In genomic region chr4:12538694-12539121, GRCm38 (mm10) we compare ENCODE assay signal across 8 mouse cellular contexts.
A peak's percentile ranks its signal among the peaks of the same experiment; 100 is the strongest.
DNase-seq lines count a peak whose midpoint lies in the region; ATAC-seq and TF ChIP-seq lines count a peak whose summit lies in the region.

No protein-coding gene starts in this region.

- no peaks in the 10 kb centered on the region for H3K27me3 ChIP-seq in heart, adult 2 months (ENCODE audit: control insufficient read depth, insufficient read depth, low read length)
- H3K27me3 ChIP-seq in heart, embryonic 10.5 days (ENCODE audit: insufficient read depth, poor library complexity, severe bottlenecking): no peaks in the 10 kb centered on the region
- no peaks in the 10 kb centered on the region for H3K27me3 ChIP-seq in kidney, embryonic 16.5 days (ENCODE audit: insufficient read depth, low read length)
- H3K27me3 ChIP-seq in limb, embryonic 13.5 days: no peaks in the 10 kb centered on the region
- H3K27me3 ChIP-seq in neural tube, embryonic 14.5 days (ENCODE audit: control insufficient read depth, insufficient read depth, low read length): no peaks in the 10 kb centered on the region

- 11% methylated on average over 4 of the region's 4 CpGs for WGBS in heart, adult 2 months
- 20% methylated on average over 4 of the region's 4 CpGs for WGBS in heart, embryonic 10.5 days
- 6% methylated on average over 4 of the region's 4 CpGs for WGBS in kidney, embryonic 16.5 days
- WGBS in limb, embryonic 13.5 days: 7% methylated on average over 4 of the region's 4 CpGs
- 2% methylated on average over 4 of the region's 4 CpGs for WGBS in neural tube, embryonic 14.5 days

- no peaks in the 10 kb centered on the region for H3K4me1 ChIP-seq in heart, adult 2 months (ENCODE audit: control insufficient read depth, insufficient read depth, low read length)
- H3K4me1 ChIP-seq in heart, embryonic 10.5 days: 0 out of 2 replicates have a peak, but pooled peaks cover 5% of the 10 kb centered on the region
- H3K4me1 ChIP-seq in kidney, embryonic 16.5 days (ENCODE audit: insufficient read depth, low read length): 0 out of 2 replicates have a peak, but pooled peaks cover 4% of the 10 kb centered on the region
- H3K4me1 ChIP-seq in limb, embryonic 13.5 days: peaks cover 19% of the 10 kb centered on the region
- H3K4me1 ChIP-seq in neural tube, embryonic 14.5 days (ENCODE audit: control insufficient read depth, insufficient read depth, low read length): peaks cover 17% of the 10 kb centered on the region; the same call in 1 of the 2 replicates

- no peak for TF ChIP-seq EP300 in heart, adult 2 months (IDR thresholded peaks at IDR 0.05; ENCODE audit: insufficient read depth, low read depth, low read length)

- intact Hi-C loops in heart, adult 2 months (cut with DNase I): loop anchor here (1.0 to 10.0 kb wide), 3 partner anchors 294 to 1896 kb away; no protein-coding TSS in a partner anchor
- intact Hi-C loops in heart, postnatal 25 days (cut with DNase I): loop anchor here (2.0 kb wide), 1 partner anchor 1238 kb away; no protein-coding TSS in a partner anchor

- no peak overlapping the region for H3K27ac ChIP-seq in heart, adult 2 months
- H3K27ac ChIP-seq in heart, embryonic 10.5 days: no peak overlapping the region
- H3K27ac ChIP-seq in kidney, embryonic 16.5 days (ENCODE audit: low read length): no peak overlapping the region
- H3K27ac ChIP-seq in limb, embryonic 13.5 days: peak overlapping the region; percentile 10; the same call in 1 of the 2 replicates
- H3K27ac ChIP-seq in neural tube, embryonic 14.5 days (ENCODE audit: low read depth, low read length): peak overlapping the region; percentile 79

- no peaks in the 10 kb centered on the region for H3K79me2 ChIP-seq in heart, adult 2 months (replicated peaks; ENCODE audit: control insufficient read depth, insufficient read depth, low read length)

- no peak overlapping the region for H3K4me3 ChIP-seq in heart, adult 2 months
- peak overlapping the region; percentile 24; the same call in 1 of the 2 replicates for H3K4me3 ChIP-seq in heart, embryonic 10.5 days
- H3K4me3 ChIP-seq in kidney, embryonic 16.5 days (ENCODE audit: low read length): no peak overlapping the region; the same call in 1 of the 2 replicates
- H3K4me3 ChIP-seq in limb, embryonic 13.5 days: peak overlapping the region; percentile 5; the same call in 1 of the 2 replicates
- no peak overlapping the region for H3K4me3 ChIP-seq in neural tube, embryonic 14.5 days (ENCODE audit: low read depth, low read length)

- no peaks in the 10 kb centered on the region for H3K36me3 ChIP-seq in heart, adult 2 months (ENCODE audit: control insufficient read depth, insufficient read depth, low read length)
- H3K36me3 ChIP-seq in heart, embryonic 10.5 days: no peaks in the 10 kb centered on the region
- no peaks in the 10 kb centered on the region for H3K36me3 ChIP-seq in kidney, embryonic 16.5 days (ENCODE audit: insufficient read depth, low read length)
- H3K36me3 ChIP-seq in limb, embryonic 13.5 days: no peaks in the 10 kb centered on the region
- H3K36me3 ChIP-seq in neural tube, embryonic 14.5 days (ENCODE audit: control insufficient read depth, insufficient read depth, low read length): no peaks in the 10 kb centered on the region

- peak; percentile 76; the same call in 1 of the 2 replicates for ATAC-seq in kidney, embryonic 16.5 days (ENCODE audit: low FRiP score, low TSS enrichment)
- 0 out of 2 replicates have a peak, but pooled peaks have one; percentile 71 for ATAC-seq in limb, embryonic 13.5 days (ENCODE audit: low FRiP score, low read depth)
- peak; percentile 83 for ATAC-seq in neural tube, embryonic 14.5 days (ENCODE audit: low read depth)

- DNase-seq in heart, adult 2 months: no peak
- DNase-seq in heart, postnatal 25 days (ENCODE audit: low spot score): no peak
- peak; percentile 84 for DNase-seq in embryo, embryonic 10 days (ENCODE audit: low spot score)
- DNase-seq in heart, embryonic 10.5 days (ENCODE audit: low spot score): no peak
- no peak for DNase-seq in spleen, postnatal 14 days (ENCODE audit: low spot score in 2 of 2)

- H3K9me3 ChIP-seq in heart, embryonic 10.5 days: no peaks in the 10 kb centered on the region
- no peaks in the 10 kb centered on the region for H3K9me3 ChIP-seq in kidney, embryonic 16.5 days (ENCODE audit: low read length)
- no peaks in the 10 kb centered on the region for H3K9me3 ChIP-seq in limb, embryonic 13.5 days
- H3K9me3 ChIP-seq in neural tube, embryonic 14.5 days (ENCODE audit: control insufficient read depth, low read length): no peaks in the 10 kb centered on the region

- peak; percentile 84 for TF ChIP-seq CTCF in heart, adult 2 months (IDR thresholded peaks at IDR 0.05)

- H3K9ac ChIP-seq in heart, adult 2 months (ENCODE audit: low read depth, low read length): no peak overlapping the region
- peak overlapping the region; percentile 28; the same call in 1 of the 2 replicates for H3K9ac ChIP-seq in kidney, embryonic 16.5 days (replicated peaks; ENCODE audit: low read length)
- H3K9ac ChIP-seq in limb, embryonic 13.5 days: no peak overlapping the region
- H3K9ac ChIP-seq in neural tube, embryonic 14.5 days (replicated peaks; ENCODE audit: low read depth, low read length): no peak overlapping the region; the same call in 1 of the 2 replicates

- H3K4me2 ChIP-seq in kidney, embryonic 16.5 days (replicated peaks; ENCODE audit: low read depth, low read length): peak overlapping the region; percentile 48
- H3K4me2 ChIP-seq in limb, embryonic 13.5 days (replicated peaks): peak overlapping the region; percentile 56
- H3K4me2 ChIP-seq in neural tube, embryonic 14.5 days (ENCODE audit: low read depth, low read length): peak overlapping the region; percentile 12; the same call in 1 of the 2 replicates

- no peak for TF ChIP-seq POLR2A in heart, adult 2 months (IDR thresholded peaks at IDR 0.05; ENCODE audit: insufficient read depth, low read depth, low read length)

Comparison
In these comparisons a context has a peak if more than half of its experiments do, and no peak if none do; other contexts are left out.
1. H3K4me3 ChIP-seq: peak in heart, embryonic 10.5 days (single experiment) and limb, embryonic 13.5 days (single experiment); none in heart, adult 2 months (single experiment), kidney, embryonic 16.5 days (single experiment) and neural tube, embryonic 14.5 days (single experiment).
2. H3K27ac ChIP-seq: peak in limb, embryonic 13.5 days (single experiment) and neural tube, embryonic 14.5 days (single experiment); none in heart, adult 2 months (single experiment), heart, embryonic 10.5 days (single experiment) and kidney, embryonic 16.5 days (single experiment).
3. Peak in every context shown above with its lines, with median percentiles within 50 percentile points of each other: ATAC-seq and H3K4me2 ChIP-seq.